In genomic region chr8:8602616-8603461, GRCm38 (mm10) we compare ENCODE assay signal across 10 mouse cellular contexts. TPM values are rescaled to one million over a fixed set of nuclear protein-coding genes. Genes with fewer than 3 reads are reported as not detected.
DNase-seq lines count a peak whose midpoint lies in the region; ATAC-seq lines count a peak whose summit lies in the region.
"Had no signal": no experiment of that assay in that cellular context is flagged by ENCODE, and none has a peak within 500 bp of the region (broad histone marks: within the 10 kb centered on the region; RNA-seq: fewer than 3 reads in every experiment).

No protein-coding gene starts in this region.

- H3K4me2 ChIP-seq in heart, embryonic 14.5 days (ENCODE audit: low read length): no peak overlapping the region
- H3K4me2 ChIP-seq: limb, embryonic 13.5 days had no signal

- H3K9ac ChIP-seq in heart, embryonic 14.5 days (ENCODE audit: low read length): no peak overlapping the region
- H3K9ac ChIP-seq: limb, embryonic 13.5 days had no signal

- no peaks in the 10 kb centered on the region for H3K36me3 ChIP-seq in heart, embryonic 14.5 days (ENCODE audit: control insufficient read depth, insufficient read depth, low read length)
- H3K36me3 ChIP-seq: limb, embryonic 13.5 days had no signal

- intact Hi-C loops in left cerebral cortex, postnatal 10 days (cut with DNase I): no loop called here

- ATAC-seq in heart, embryonic 14.5 days (ENCODE audit: insufficient number of reproducible peaks, insufficient read depth, low FRiP score, low read depth): peak; percentile 26; the same call in 1 of the 2 replicates

- no peak overlapping the region for H3K27ac ChIP-seq in heart, embryonic 14.5 days (replicated peaks in 1 of 2; ENCODE audit: control insufficient read depth in 1 of 2, insufficient read depth in 1 of 2, low read depth in 2 of 2, low read length in 2 of 2)
- H3K27ac ChIP-seq: limb, embryonic 13.5 days had no signal

- 47% methylated on average over 7 of the region's 7 CpGs for WGBS in heart, embryonic 14.5 days

- no peak overlapping the region for H3K4me3 ChIP-seq in heart, embryonic 14.5 days (ENCODE audit: control insufficient read depth in 1 of 2, insufficient read depth in 1 of 2, low read depth in 1 of 2, low read length in 2 of 2)
- H3K4me3 ChIP-seq: erythroblast, embryonic 14.5 days; limb, embryonic 13.5 days had no signal

- no peaks in the 10 kb centered on the region for H3K9me3 ChIP-seq in heart, embryonic 14.5 days (ENCODE audit: control insufficient read depth, low read length)
- H3K9me3 ChIP-seq: limb, embryonic 13.5 days had no signal

- H3K27me3 ChIP-seq in heart, embryonic 14.5 days (ENCODE audit: control insufficient read depth, insufficient read depth, low read length): no peaks in the 10 kb centered on the region
- H3K27me3 ChIP-seq: limb, embryonic 13.5 days had no signal

- DNase-seq in ovary, postnatal 36 days (ENCODE audit: low spot score): peak; percentile 23
- DNase-seq in ovary, postnatal 10 days (ENCODE audit: low spot score): no peak
- DNase-seq in lung, adult 18-20 months: peak; percentile 85 to 91
- peak; percentile 43 for DNase-seq in urinary bladder, postnatal 25 days (ENCODE audit: low spot score)
- no peak for DNase-seq in gastrocnemius, adult 18-20 months (ENCODE audit: low spot score)
- DNase-seq in layer of hippocampus, postnatal 10 days (ENCODE audit: low spot score in 2 of 2): no peak
- DNase-seq in left cerebral cortex, postnatal 10 days (ENCODE audit: extremely low spot score in 1 of 2, low spot score in 2 of 2): no peak

- peaks cover 3 to 10% of the 10 kb centered on the region in 2 experiments for H3K4me1 ChIP-seq in heart, embryonic 14.5 days (ENCODE audit: control insufficient read depth in 2 of 2, insufficient read depth in 2 of 2, low read length in 2 of 2)

RNA-seq across cellular contexts. Expression of gene Efnb2, which starts 58.2 kb away (rescaled TPM):
- 16.2 and 18.7 TPM in 2 replicates for polyA plus RNA-seq in heart, embryonic 14.5 days (2014; fragmentation: Nextera tagmentation; extraction: Ambion mirVana)
- 1 to 10 TPM; 3.0 to 6.7 TPM for total RNA-seq in gastrocnemius, adult 18-20 months (2021)
- total RNA-seq in layer of hippocampus, postnatal 10 days (2021): 10 to 100 TPM; 40.8 to 48.9 TPM
- 10 to 100 TPM; 85.8 to 98.4 TPM for total RNA-seq in left cerebral cortex, postnatal 10 days (2021)

Comparison
In these comparisons a context has a peak if more than half of its experiments do, and no peak if none do; other contexts are left out.
1. DNase-seq: peak in ovary, postnatal 36 days (single experiment), lung, adult 18-20 months (2 of 2) and urinary bladder, postnatal 25 days (single experiment); none in ovary, postnatal 10 days (single experiment), gastrocnemius, adult 18-20 months (single experiment), layer of hippocampus, postnatal 10 days (0 of 2) and left cerebral cortex, postnatal 10 days (0 of 2).
2. RNA of gene Efnb2, which starts 58.2 kb away (total RNA-seq): 85.8 to 98.4 TPM in left cerebral cortex, postnatal 10 days and 40.8 to 48.9 TPM in layer of hippocampus, postnatal 10 days; 3.0 to 6.7 TPM in gastrocnemius, adult 18-20 months; every median in the first group is over 4 times any median in the second.